Mouse (Mus musculus): ENCODE results near the gene Tmx4.
"Not testable (repeated sequence)": the region's sequence is repeated elsewhere in the genome, so short reads cannot be mapped to it uniquely, and the experiment has no call there.

The Tmx4 gene

DNA sequence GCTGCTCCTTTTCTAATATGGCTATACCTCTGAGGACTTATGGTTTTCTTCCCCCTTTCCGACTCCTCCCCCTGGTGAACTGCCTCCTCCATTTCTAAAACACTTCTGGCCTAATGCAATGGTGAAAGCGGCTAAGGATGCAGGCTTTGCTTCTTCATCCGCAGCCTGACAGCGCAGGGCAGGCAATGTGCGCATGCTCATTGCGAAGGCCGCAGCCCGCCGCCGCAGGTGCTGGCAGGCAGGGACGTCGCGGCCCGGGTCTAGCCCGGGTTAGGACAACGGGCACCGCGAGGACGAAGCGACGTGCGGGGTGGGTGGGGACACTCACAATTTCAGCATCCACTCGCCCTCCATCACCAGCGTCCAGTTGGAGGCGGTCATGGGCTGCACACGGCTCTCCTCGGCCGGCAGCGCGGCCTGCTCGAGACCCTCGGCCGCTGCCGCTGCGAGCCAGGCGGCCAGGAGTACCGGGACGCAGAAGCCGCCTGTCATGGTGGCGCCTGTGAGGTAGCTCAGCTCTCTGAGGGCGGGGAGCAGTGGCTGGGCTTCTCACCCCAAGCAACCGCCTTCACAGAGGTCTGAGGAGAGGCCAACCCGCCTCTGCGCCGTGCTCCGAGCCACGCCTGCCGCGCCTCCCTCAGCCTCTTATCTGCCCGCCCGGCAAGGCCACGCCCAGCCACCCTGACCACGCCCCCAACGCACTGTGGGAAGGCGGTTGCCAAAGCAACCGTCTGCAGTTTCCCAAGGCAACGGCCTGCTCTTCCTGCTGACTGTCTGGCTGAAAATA is at the start of gene Tmx4:
Tmx4 (minus strand) TSS at position 632 of the 787 bp plus-strand sequence.
- peak; percentile 88 for DNase-seq (ENCODE audit: low read depth, low spot score)

- no peak for DNase-seq (ENCODE audit: low read depth, low spot score)
These were observed 48.2 kb upstream of the Tmx4 start for GRCm38 (mm10) chr2:134692125-134692524.

DNA sequence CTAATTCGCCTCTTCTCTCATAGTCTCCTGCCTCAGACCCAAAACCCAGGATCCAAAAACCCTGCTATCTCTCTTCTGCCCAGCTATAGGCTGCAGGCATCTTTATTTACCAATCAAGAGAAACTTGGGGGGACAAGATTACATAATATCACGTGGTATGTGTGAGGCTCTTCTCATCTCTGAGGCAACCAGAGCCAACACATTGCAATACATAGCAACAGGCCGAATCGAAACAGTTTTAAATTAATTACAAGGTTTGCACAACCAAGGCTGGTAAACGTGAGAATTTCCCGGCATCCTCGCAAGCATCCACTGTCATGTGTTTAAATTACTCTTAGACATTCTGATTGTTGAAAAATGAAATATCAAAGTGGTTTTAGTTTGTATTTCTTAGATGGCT is 47.1 kb upstream of the Tmx4 start:
- DNase-seq (ENCODE audit: low read depth, low spot score), result no peak

DNA sequence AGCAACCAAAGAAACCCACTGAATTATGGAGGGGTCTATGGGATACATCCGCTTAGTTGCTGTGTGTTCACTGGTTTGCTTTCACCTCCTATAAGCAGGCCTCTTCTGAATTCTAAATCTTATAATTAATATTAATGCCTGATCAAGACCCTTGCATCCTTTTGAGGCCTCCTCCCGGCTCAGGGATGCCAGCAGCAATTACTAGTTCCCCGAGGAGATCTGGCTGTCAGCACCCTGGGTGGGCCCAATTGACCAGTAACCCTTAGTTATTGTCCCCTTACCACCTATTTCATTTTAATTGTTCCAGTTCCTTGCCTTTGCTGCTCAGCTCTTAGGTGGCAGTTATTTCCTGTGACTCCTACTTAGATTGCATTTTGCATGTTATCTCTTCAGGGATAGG is 38.4 kb upstream of the Tmx4 start:
- DNase-seq (ENCODE audit: low read depth, low spot score), result no peak

DNA sequence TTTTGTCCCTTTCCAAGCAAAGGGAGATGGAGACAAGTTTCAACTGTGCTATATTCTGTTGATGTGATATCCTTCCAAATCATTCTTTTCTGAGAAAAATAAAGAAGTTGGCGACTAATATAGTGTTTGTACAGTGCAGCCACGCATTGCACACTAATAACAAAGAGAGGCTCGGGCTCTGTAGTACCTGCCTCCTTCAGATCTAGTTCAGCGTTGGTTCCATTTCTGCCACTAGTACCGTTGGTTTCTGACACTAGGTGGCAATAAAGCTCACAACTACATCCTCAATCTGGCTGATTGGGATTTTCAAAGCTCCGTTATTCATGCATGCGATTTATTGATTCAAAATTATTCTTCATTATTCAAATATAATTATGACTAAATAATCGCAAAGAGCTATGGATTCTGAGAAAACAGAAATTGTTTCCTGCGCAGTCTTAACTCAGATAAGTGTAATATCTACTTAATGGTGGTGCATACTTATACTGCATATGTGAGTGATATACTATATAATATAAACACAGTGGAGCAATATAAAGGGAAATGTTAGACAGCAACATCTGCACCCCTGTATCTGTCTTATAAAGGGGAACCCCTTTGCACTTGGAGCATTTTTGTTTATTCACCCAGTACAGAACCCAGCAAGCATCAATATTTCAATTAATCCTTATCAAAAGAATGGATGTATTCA is 37.5 kb upstream of the Tmx4 start:
- peak; percentile 20 for DNase-seq (ENCODE audit: low read depth, low spot score)

GRCm38 (mm10) chr2:134679567-134679966 is 35.6 kb upstream of the Tmx4 start:
- no peak for DNase-seq (ENCODE audit: low read depth, low spot score)

DNA sequence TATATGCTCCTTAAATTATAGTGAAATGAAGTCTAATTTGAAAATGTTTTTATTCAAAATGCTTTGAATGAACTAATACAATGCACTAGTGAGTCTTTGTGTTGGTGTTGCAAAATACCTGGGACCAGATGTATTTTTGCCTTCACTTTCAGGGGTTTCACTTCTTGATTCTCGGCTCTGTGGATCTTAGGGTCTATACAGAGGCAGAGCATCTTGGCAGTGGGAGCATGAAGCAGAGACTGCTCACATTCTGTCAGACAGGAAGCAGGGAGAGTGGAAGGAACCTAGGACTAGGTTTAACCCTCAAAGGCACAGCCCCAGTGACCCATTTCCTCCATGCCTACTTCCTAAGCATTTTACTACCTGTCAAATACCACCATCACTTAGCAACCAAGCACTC is 31.5 kb upstream of the Tmx4 start:
- no peak for DNase-seq (ENCODE audit: low read depth, low spot score)

- DNase-seq (ENCODE audit: low read depth, low spot score), result peak; percentile 6
These were observed 29.7 kb upstream of the Tmx4 start for GRCm38 (mm10) chr2:134673604-134674003.

- DNase-seq (ENCODE audit: low read depth, low spot score), result no peak
These were observed 12.5 kb upstream of the Tmx4 start for GRCm38 (mm10) chr2:134656477-134656876.

DNA sequence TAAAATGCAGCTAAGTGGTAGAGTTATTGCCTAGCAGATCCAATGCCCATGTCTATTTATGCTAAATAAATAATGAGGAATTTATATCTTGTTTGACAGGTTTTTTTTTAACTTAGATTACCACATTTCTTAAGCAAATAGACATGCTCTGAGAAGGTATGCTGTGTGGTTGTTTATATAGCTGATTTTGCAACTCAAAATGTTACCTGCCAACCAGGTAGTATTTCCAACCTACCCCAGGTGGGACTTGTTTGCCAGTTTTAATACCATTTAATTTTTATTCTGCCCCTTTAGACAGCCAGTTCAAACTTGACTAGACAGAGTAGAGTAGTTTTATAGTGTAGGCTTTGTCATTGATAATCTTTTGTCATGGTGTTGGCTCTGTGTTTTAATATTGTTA is 10.7 kb upstream of the Tmx4 start:
- DNase-seq (ENCODE audit: low read depth, low spot score), result no peak

DNA sequence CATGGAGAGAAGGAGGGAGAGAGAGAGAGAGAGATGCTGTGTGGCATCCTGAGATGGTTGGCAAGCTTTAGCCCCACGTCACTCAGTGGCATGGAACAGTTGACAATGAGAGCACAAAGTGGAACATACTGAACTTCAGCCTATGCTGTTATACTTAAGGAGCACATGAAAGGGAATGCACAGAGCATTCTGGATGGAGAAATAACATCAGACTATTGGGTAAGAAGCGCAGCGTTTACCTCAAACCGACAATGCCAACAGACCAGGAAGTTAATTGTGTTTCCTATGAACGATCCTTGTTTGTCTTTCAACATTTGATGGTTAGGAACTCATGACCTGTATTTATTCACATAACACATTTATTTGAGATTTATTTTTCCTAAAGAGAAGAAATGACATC is 8.8 kb upstream of the Tmx4 start:
- DNase-seq (ENCODE audit: low read depth, low spot score), result no peak

GRCm38 (mm10) chr2:134648999-134649398 is 5.1 kb upstream of the Tmx4 start:
- DNase-seq (ENCODE audit: low read depth, low spot score), result no peak

- no peak for DNase-seq (ENCODE audit: low read depth, low spot score)
These were observed 1.8 kb upstream of the Tmx4 start for GRCm38 (mm10) chr2:134645752-134646151.

GRCm38 (mm10) chr2:134645166-134645565 is 1.2 kb upstream of the Tmx4 start:
- no peak for DNase-seq (ENCODE audit: low read depth, low spot score)

- DNase-seq (ENCODE audit: low read depth, low spot score), result no peak
These were observed 462 bp upstream of the Tmx4 start for GRCm38 (mm10) chr2:134644301-134644912.

GRCm38 (mm10) chr2:134642377-134642776 is 1.6 kb downstream of the Tmx4 start:
- no peak for DNase-seq (ENCODE audit: low read depth, low spot score)

DNA sequence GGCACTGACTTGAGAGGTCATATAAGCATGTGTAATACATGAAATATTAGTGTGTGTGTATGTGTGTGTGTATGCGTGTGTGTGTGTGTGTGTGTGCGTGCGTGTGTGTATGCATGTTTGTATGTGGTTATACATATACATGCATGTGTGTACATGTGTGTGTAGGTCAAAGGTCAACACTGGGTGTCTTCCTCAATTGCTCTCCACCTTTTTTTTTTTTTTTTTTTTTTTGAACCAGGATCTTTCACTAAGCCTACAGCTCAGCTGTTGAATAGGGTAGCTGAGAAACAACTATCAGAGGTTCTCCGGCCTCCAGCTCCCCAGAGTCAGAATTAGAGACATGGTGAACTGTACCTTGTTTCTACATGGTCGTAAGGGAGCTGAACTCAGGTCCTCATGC is 2.6 kb downstream of the Tmx4 start:
- DNase-seq (ENCODE audit: low read depth, low spot score), result no peak

- no peak for DNase-seq (ENCODE audit: low read depth, low spot score)
These were observed 3.5 kb downstream of the Tmx4 start for GRCm38 (mm10) chr2:134640398-134640797.

GRCm38 (mm10) chr2:134628541-134628940 is 15.4 kb downstream of the Tmx4 start:
- not testable (repeated sequence) for DNase-seq (ENCODE audit: low read depth, low spot score)

DNA sequence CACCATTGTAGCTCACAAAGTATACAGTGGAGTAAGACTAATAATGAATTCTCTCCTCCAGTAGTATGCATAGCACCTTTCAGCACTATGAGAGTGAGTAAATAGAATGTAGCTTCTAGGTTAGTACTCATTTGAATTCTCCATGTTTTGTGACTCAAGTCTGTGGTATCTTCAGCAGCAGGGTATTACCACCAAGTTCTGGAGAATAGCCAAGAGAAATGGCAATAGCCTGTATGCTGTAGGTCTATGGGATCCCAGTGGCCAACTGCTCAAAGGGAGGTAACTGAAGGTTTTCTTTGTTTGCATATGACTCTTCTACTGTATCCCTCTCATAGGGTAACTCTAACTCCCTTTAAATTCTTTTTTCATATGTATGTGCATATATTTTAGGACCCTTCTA is 39.0 kb downstream of the Tmx4 start:
- DNase-seq (ENCODE audit: low read depth, low spot score), result no peak

DNA sequence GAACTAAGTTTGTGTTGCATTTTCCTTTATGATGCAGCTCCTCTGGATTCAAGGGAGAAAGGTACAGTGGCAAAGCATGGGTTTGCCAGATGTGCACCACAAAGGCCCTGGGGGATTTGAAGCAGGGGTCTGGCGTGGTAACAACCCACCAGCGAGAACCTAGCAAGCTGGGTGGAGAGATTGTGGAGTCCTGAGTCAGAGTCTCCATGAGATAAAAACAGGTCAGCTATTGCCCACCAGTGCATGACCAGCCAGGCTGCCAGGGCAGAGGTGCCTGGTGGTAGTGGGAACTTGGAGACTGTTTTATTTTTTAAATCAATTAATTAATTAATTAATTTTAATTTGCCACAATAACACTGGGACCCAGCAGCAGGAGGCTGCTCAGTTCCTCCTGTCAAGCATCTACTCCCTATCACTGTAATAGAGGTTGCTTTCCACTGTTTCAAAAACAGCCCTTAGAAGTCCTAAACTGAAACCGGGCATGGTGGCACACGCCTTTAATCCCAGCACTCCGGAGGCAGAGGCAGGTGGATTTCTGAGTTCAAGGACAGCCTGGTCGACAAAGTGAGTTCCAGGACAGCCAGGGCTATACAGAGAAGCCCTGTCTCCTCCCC is 52.8 kb downstream of the Tmx4 start:
- DNase-seq (ENCODE audit: low read depth, low spot score), result no peak

- no peak for DNase-seq (ENCODE audit: low read depth, low spot score)
These were observed 58.7 kb downstream of the Tmx4 start for GRCm38 (mm10) chr2:134585243-134585642.
